Mouse (Mus musculus): Measurements from ENCODE around the gene Fam129b. TPM values are rescaled to one million over a fixed set of nuclear protein-coding genes. Genes with fewer than 3 reads are reported as not detected.
A peak's percentile ranks its signal among the peaks of the same experiment; 100 is the strongest.

Fam129b gene
- total RNA-seq, 1 experiment from 2014 or later: 22.0 TPM

DNA sequence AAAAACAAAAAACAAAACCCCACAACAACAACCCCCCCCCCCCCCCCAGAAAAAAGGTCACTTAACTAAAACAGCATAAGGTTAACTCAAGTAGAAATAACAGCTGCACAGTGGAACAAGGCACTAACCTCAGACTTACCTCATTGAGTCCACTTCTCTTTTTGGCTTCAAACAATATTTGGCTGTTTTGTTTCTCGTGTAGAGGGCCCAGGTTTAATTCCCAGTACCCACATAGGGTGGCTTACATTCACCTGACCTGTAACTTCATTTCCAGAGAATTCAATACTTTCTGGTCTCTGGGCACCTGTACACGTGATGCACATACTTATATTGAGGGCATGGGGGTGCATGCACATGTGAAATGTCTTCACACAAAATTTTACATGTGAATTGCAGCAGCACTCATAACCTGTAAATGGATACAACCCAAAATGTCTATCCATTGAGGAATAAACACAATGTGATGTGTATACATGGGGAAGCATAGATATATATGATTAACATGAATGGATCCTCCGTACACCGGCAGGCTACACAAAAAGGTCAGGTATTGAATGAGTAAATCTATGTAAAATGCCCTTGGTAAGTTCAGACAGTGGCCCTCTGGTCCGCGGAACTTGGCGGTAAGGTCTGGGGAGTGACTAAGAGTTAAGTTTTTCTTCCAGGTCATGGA lies 89.7 kb downstream of the Fam129b start:
- DNase-seq: no peak

DNA sequence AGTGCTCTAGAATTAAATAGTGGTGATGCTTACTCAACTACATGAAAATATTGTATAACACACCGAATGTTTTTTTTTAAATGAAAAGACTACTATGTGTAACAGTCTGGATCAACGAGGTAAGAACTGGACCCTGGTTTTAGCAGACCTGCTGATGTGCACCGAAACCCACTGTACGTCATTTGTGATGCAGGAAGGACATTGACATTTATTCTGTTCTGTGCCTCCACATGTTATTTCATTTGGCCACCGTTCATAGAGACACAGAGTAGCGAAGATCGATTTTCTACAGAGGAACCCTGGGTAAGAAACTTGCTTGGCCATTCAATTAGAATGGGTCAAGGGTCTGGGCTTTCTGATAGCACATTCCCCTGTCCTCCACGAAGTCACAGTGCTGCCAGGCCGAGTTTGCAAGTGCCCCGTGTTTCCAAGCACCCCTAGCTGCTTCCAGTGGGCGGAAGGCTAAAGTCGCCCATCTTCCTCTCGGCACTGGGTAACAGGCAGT lies 90.3 kb downstream of the Fam129b start:
- DNase-seq: no peak

DNA sequence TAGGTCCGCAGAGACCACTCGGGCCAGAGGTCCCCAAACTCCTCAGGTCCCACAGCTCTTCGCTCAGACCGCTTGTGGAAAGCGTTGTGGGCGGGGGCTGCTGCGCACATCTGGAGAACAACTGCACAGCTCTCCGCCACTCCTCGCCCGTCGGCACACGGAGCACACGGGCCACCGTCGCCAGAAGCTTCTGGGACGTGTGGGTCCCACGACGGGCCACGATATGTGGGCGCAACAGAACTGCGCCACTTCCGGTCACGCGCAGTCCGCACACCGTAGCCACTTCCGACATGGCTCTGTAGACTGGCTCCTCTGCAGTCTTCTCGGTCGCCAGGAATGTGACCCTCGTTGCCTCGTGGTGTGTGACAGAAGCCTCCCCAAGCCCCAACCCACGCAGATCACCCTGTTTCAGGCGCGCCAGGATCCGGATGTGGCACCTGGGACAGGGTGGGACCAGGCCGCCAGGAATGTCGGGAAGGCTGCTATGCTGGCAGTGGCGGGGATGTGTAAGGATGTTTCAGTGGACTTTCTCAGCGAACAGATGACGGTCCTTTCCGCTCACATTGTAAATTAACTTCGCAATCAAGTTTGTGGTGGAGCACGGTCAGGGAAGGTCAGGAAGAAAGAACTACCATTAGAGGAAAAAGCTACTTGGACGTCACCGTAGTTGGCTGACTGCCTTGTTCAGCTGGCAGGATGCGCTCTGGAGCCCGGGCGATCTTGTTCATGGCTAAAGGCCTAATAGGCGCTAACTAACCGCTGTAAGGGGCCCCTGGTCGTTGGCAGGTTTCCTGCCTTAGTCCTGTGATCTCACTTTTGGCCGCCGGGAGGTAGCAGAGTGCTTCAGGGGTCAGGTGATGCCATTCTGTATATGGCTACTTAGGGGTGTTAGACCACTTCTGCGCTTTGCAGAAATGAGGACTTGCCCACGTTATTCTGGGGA lies 91.0 kb downstream of the Fam129b start:
- peak; percentile 92 for DNase-seq

DNA sequence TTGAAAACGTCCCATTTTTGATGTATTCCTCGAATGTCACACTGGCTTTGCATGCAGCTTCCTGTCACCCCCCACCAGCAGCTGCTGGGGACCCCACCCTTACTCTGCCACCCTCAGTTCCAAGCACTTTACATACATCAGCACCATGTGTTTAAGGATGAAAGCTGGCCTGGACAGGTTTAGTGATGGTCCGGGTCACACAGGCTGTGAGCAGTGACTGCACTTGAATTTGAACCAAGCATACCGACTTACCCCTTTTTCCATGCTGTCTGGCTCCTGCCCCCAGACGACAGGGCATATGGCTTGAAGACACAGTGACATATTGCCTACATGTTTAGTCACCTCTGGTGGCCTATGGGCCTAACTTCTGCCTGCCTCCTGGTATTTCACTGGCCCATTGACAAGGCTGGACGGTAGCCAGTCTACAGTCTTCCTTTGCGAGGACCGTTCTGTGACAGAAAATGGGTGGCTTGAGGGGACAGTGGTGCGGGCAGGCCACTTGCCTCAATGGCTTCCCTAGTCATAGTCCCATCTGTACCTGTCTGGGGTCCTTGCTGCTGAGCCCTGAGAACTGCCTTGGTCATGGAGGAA lies 92.2 kb downstream of the Fam129b start:
- DNase-seq: no peak

DNA sequence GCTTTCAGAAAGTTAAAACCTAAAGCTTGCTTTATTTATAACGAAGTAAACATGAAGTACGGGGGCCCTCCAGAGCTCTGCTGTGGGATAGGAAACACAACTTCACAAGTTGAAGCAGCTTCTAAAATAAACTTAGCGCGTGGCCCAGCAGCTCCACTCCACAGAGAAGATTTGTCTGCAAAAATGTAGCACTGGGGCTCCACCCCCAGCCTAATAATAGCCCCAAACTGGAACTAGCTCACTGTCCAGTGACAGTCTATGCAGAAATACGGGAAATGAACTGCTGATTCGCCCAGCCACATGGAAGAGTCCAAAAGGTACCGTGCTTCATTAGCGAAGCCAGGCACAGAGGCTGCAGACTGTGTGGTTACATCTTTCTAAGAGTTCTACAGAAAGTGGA lies 93.4 kb downstream of the Fam129b start:
- no peak for DNase-seq

DNA sequence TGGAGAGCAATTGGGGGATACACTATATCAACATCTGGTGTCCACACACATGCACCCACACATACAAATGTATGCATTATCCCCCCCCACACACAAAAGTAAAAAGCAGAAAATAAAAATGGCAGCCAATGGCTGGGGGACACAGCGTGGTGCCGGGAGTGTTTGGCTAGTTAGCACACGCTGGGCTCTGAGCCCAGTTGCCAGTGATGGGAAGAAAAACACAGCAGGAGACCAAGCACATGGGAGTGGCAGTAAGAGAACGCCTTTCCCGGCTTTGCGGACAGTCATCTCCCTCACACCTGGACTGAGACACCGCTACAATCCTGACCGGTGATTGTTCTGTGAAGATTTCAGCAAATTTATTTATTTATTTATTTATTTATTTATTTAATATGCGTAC lies 95.3 kb downstream of the Fam129b start:
- DNase-seq: no peak

DNA sequence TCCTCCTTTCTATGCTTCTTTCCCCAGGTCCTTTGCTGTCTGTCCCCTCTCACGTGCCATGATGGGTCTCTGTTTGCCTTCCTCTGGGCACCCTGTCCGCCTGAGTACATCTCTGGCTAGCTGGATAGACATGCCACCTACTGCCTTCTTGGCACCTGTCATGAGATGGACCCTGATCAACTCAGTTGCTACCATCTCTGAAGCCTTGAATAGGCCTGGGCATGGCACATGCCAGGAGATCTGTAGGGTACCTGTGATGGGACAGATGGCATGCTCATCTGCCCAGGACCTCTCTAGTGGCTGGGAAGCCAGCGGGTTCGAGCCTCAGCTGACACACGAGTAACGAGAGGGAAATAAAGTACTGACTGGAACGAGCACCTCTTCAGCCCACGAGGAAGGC lies 98.3 kb downstream of the Fam129b start:
- no peak for DNase-seq

Other genes starting within 250 kb of the Fam129b start
- 105 and 106 TPM in 2 replicates for gene Eng, start 229.5 kb upstream of the Fam129b start, total RNA-seq (2021)
- gene Fpgs, start 172.0 kb upstream of the Fam129b start, total RNA-seq (2021): 16.2 and 35.8 TPM in 2 replicates
- gene Cdk9, start 163.0 kb upstream of the Fam129b start, total RNA-seq (2021): 67.4 and 79.7 TPM in 2 replicates
- gene Sh2d3c, start 155.1 kb upstream of the Fam129b start, total RNA-seq (2021): 29.8 and 39.3 TPM in 2 replicates
- gene 6330409D20Rik, start 135.1 kb upstream of the Fam129b start, total RNA-seq (2021): not detected in 2 replicates
- 25.3 and 26.8 TPM in 2 replicates for gene Tor2a, start 118.9 kb upstream of the Fam129b start, total RNA-seq (2021)
- gene Ttc16, start 100.5 kb upstream of the Fam129b start, total RNA-seq (2021): 0.26 TPM in 1 of 2 replicates, not detected in the other
- gene Ptrh1, start 100.3 kb upstream of the Fam129b start, total RNA-seq (2021): 5.1 and 5.9 TPM in 2 replicates
- gene Cfap157, start 91.7 kb upstream of the Fam129b start, total RNA-seq (2021): not detected in 2 replicates
- 25.2 and 26.4 TPM in 2 replicates for gene Stxbp1, start 28.9 kb upstream of the Fam129b start, total RNA-seq (2021)
- gene Rpl12, start 85.4 kb downstream of the Fam129b start, total RNA-seq (2021): 155 and 192 TPM in 2 replicates
- gene Lrsam1, start 85.5 kb downstream of the Fam129b start, total RNA-seq (2021): 14.1 and 17.2 TPM in 2 replicates
- 18.3 and 20.8 TPM in 2 replicates for gene Slc2a8, start 106.0 kb downstream of the Fam129b start, total RNA-seq (2021)